ENCODE assay signal across 30 mouse cellular contexts in genomic region chr5:112208321-112208720, GRCm38 (mm10). TPM values are rescaled to one million over a fixed set of nuclear protein-coding genes. Genes with fewer than 3 reads are reported as not detected.
DNase-seq lines count a peak whose midpoint lies in the region; ATAC-seq and TF ChIP-seq lines count a peak whose summit lies in the region.
"Had no signal": no experiment of that assay in that cellular context is flagged by ENCODE, and none has a peak within 500 bp of the region (broad histone marks: within the 10 kb centered on the region; RNA-seq: fewer than 3 reads in every experiment).

No protein-coding gene starts in this region.

- H3K27me3 ChIP-seq in forebrain, embryonic 10.5 days (ENCODE audit: poor library complexity, severe bottlenecking): peaks cover 10% of the 10 kb centered on the region
- H3K27me3 ChIP-seq in forebrain, embryonic 15.5 days: no peaks in the 10 kb centered on the region
- H3K27me3 ChIP-seq in testis, adult 2 months (ENCODE audit: control insufficient read depth, insufficient read depth, low read length): no peaks in the 10 kb centered on the region
- H3K27me3 ChIP-seq: embryonic facial prominence, embryonic 12.5 days; embryonic facial prominence, embryonic 15.5 days; hindbrain, embryonic 15.5 days; intestine, embryonic 15.5 days had no signal

- no peaks in the 10 kb centered on the region for H3K36me3 ChIP-seq in forebrain, embryonic 10.5 days (replicated peaks)
- no peaks in the 10 kb centered on the region for H3K36me3 ChIP-seq in forebrain, embryonic 15.5 days
- H3K36me3 ChIP-seq in testis, adult 2 months (ENCODE audit: control insufficient read depth, insufficient read depth, low read length): no peaks in the 10 kb centered on the region
- H3K36me3 ChIP-seq: embryonic facial prominence, embryonic 12.5 days; embryonic facial prominence, embryonic 15.5 days; forebrain, embryonic 12.5 days; heart, embryonic 12.5 days; heart, embryonic 15.5 days; hindbrain, embryonic 15.5 days; intestine, embryonic 15.5 days had no signal

- H3K4me1 ChIP-seq in forebrain, embryonic 10.5 days: peaks cover 46% of the 10 kb centered on the region
- H3K4me1 ChIP-seq in forebrain, embryonic 15.5 days: peaks cover 10% of the 10 kb centered on the region
- H3K4me1 ChIP-seq in testis, adult 2 months (ENCODE audit: control insufficient read depth, insufficient read depth, low read length): peaks cover 6% of the 10 kb centered on the region

- no peak overlapping the region for H3K4me3 ChIP-seq in forebrain, embryonic 10.5 days
- no peak overlapping the region for H3K4me3 ChIP-seq in forebrain, embryonic 15.5 days
- H3K4me3 ChIP-seq in testis, adult 2 months (ENCODE audit: control insufficient read depth, low read depth, low read length): peak overlapping the region; percentile 46
- H3K4me3 ChIP-seq: embryonic facial prominence, embryonic 12.5 days; embryonic facial prominence, embryonic 15.5 days; forebrain, embryonic 12.5 days; gastrocnemius, adult 2 months; heart, embryonic 12.5 days; heart, embryonic 15.5 days; hindbrain, embryonic 15.5 days; intestine, embryonic 15.5 days had no signal

- no peak for DNase-seq in forebrain, embryonic 10.5 days (ENCODE audit: extremely low spot score, low spot score)
- DNase-seq in testis, postnatal 14 days (ENCODE audit: low spot score): no peak
- DNase-seq in R1 (ENCODE audit: low read depth, low spot score): peak; percentile 81
- DNase-seq in mesoderm, embryonic 11.5 days (ENCODE audit: low read depth, low spot score): peak; percentile 56
- DNase-seq in gastrocnemius, adult 18-20 months (ENCODE audit: low spot score): no peak
- DNase-seq: adrenal gland, postnatal 10 days; adrenal gland, postnatal 36 days; B cell, adult 2 months; cerebellum, adult 18-20 months; cerebellum, adult 9-10 months; cerebellum, postnatal 14 days; gastrocnemius, adult 2 months; gastrocnemius, postnatal 14 days; heart, adult 11 months; heart, postnatal 10 days; heart, postnatal 36 days; kidney, adult 11 months had no signal

- peak overlapping the region; percentile 56; the same call in 1 of the 2 replicates for H3K27ac ChIP-seq in forebrain, embryonic 10.5 days
- no peak overlapping the region for H3K27ac ChIP-seq in forebrain, embryonic 15.5 days (replicated peaks)
- H3K27ac ChIP-seq in testis, adult 2 months (ENCODE audit: control insufficient read depth, insufficient read depth, low read depth, low read length): no peak overlapping the region
- H3K27ac ChIP-seq: embryonic facial prominence, embryonic 12.5 days; embryonic facial prominence, embryonic 15.5 days; forebrain, embryonic 12.5 days; gastrocnemius, adult 2 months; heart, embryonic 15.5 days; hindbrain, embryonic 15.5 days; intestine, embryonic 15.5 days had no signal

- WGBS in forebrain, embryonic 10.5 days: 42% methylated on average over 4 of the region's 4 CpGs
- WGBS in forebrain, embryonic 15.5 days: 52% methylated on average over 4 of the region's 4 CpGs

- no peak for TF ChIP-seq POLR2A in testis, adult 2 months (IDR thresholded peaks at IDR 0.05; ENCODE audit: control insufficient read depth, low read depth, low read length)

- no peaks in the 10 kb centered on the region for H3K9me3 ChIP-seq in forebrain, embryonic 10.5 days
- H3K9me3 ChIP-seq in forebrain, embryonic 15.5 days: no peaks in the 10 kb centered on the region
- H3K9me3 ChIP-seq: embryonic facial prominence, embryonic 12.5 days; embryonic facial prominence, embryonic 15.5 days; forebrain, embryonic 12.5 days; heart, embryonic 12.5 days; heart, embryonic 15.5 days; hindbrain, embryonic 15.5 days; intestine, embryonic 15.5 days had no signal

- no peak for TF ChIP-seq CTCF in testis, adult 2 months (IDR thresholded peaks at IDR 0.05; ENCODE audit: control insufficient read depth, insufficient read depth, insufficient replicate concordance, low read depth, low read length)

- H3K9ac ChIP-seq in forebrain, embryonic 15.5 days (replicated peaks): no peak overlapping the region
- H3K9ac ChIP-seq: embryonic facial prominence, embryonic 12.5 days; embryonic facial prominence, embryonic 15.5 days; forebrain, embryonic 12.5 days; heart, embryonic 12.5 days; heart, embryonic 15.5 days; hindbrain, embryonic 15.5 days; intestine, embryonic 15.5 days had no signal

- H3K4me2 ChIP-seq in forebrain, embryonic 15.5 days (replicated peaks): no peak overlapping the region
- H3K4me2 ChIP-seq: embryonic facial prominence, embryonic 12.5 days; embryonic facial prominence, embryonic 15.5 days; forebrain, embryonic 12.5 days; heart, embryonic 12.5 days; heart, embryonic 15.5 days; hindbrain, embryonic 15.5 days; intestine, embryonic 15.5 days had no signal

- ATAC-seq in forebrain, embryonic 15.5 days (replicated peaks): no peak
- no peak for ATAC-seq in megakaryocyte progenitor cell, adult 5-6 weeks (replicated peaks; ENCODE audit: poor library complexity)
- ATAC-seq: activated CD4-positive, CD25-positive, alpha-beta regulatory T cell, adult 4 months; forebrain, embryonic 16.5 days; intestine, embryonic 15.5 days had no signal

RNA-seq across cellular contexts. Expression of gene Cryba4, which starts 44.0 kb away (rescaled TPM):
- 0.48 TPM in 1 of 2 replicates, not detected in the other for polyA plus RNA-seq in forebrain, embryonic 10.5 days (2016; fragmentation: Nextera tagmentation; extraction: Ambion mirVana)
- 1.6 and 1.8 TPM in 2 replicates for polyA plus RNA-seq in forebrain, embryonic 15.5 days (2015; fragmentation: Nextera tagmentation; extraction: Ambion mirVana)
- polyA plus RNA-seq in testis, adult 2 months (2012; rRNA removed): 0.61 and 5.2 TPM in 2 replicates
- total RNA-seq in gastrocnemius, adult 18-20 months (2021): under 1 TPM; 0.57 to 0.68 TPM
- not detected in 2 replicates for total RNA-seq in megakaryocyte progenitor cell, adult 5-6 weeks (2015)
- total RNA-seq in megakaryocyte progenitor cell, adult 5-6 weeks (2017): not detected in 2 replicates
- total RNA-seq: CH12.LX had no signal
- polyA plus RNA-seq: activated CD4-positive, CD25-positive, alpha-beta regulatory T cell, adult 4 months had no signal

RNA-seq across cellular contexts. Expression of gene Crybb1, which starts 47.3 kb away (rescaled TPM):
- 0.30 TPM in 1 of 2 replicates, not detected in the other for polyA plus RNA-seq in forebrain, embryonic 10.5 days (2016; fragmentation: Nextera tagmentation; extraction: Ambion mirVana)
- 5.4 and 5.5 TPM in 2 replicates for polyA plus RNA-seq in forebrain, embryonic 15.5 days (2015; fragmentation: Nextera tagmentation; extraction: Ambion mirVana)
- polyA plus RNA-seq in testis, adult 2 months (2012; rRNA removed): 0.28 and 0.41 TPM in 2 replicates
- total RNA-seq in gastrocnemius, adult 18-20 months (2021): 1 to 10 TPM; 1.2 to 1.9 TPM
- total RNA-seq in megakaryocyte progenitor cell, adult 5-6 weeks (2015): not detected in 2 replicates
- total RNA-seq in megakaryocyte progenitor cell, adult 5-6 weeks (2017): not detected in 2 replicates
- total RNA-seq: CH12.LX had no signal
- polyA plus RNA-seq: activated CD4-positive, CD25-positive, alpha-beta regulatory T cell, adult 4 months had no signal

Comparison
In these comparisons a context has a peak if more than half of its experiments do, and no peak if none do; other contexts are left out.
1. DNase-seq: peak in R1 (single experiment) and mesoderm, embryonic 11.5 days (single experiment); none in forebrain, embryonic 10.5 days (single experiment), testis, postnatal 14 days (single experiment) and gastrocnemius, adult 18-20 months (single experiment).